Mouse (Mus musculus): Measurements from ENCODE around the gene Usp30. TPM values are rescaled to one million over a fixed set of nuclear protein-coding genes. Genes with fewer than 3 reads are reported as not detected.

The Usp30 gene
- total RNA-seq, 2 experiments from 2014 or later = 8.4 to 9.3 TPM

DNA sequence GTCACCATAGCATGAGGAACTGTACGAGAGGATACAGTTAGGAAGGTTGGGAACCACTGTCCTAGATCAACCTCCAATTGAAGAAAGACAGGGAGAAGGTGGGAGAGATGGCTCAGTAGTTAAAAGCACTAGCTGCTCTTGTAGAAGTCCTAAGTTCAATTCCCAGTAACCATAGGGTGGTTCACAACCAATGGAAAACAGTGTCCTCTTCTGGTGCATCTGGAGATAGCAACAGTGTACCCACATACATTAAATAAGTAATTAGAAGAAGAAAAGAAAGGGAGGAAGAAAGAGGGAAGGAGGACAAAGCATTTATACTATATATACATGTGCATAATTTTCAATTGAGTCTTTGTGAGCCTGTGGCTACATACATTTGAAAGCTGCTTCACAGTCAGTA, 20.1 kb upstream of the Usp30 start:
- peak; percentile 55 for TF ChIP-seq CTCF (IDR thresholded peaks at IDR 0.05)
- Histone ChIP-seq H3K27ac (no peak overlapping the region), H3K4me3 (no peak overlapping the region)
- intact Hi-C loops (cut with DNase I) = loop anchor here (5.0 kb wide), 2 partner anchors 88 to 188 kb away; no protein-coding TSS in a partner anchor
- no peak for DNase-seq

DNA sequence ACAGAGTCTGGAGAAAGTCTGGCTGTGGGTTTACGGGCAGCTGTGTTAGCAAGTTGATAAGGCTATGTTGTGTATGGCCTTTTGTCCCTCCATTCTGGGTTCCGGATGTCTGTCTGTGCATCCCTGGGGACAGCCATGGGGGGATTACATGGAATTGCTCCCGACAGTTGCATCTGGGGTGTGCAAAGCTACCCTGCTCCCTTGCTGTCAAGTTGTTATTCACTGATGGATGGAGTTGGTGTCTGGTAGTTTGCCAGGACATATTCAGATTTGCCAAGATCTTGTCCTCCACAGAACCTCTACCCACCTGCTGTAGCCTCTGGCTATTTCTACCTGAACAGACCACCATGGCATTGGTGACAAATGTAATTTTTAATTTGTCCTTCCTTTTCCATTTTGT, 19.1 kb upstream of the Usp30 start:
- no peak for TF ChIP-seq CTCF (IDR thresholded peaks at IDR 0.05)
- intact Hi-C loops (cut with DNase I) = loop anchor here (5.0 kb wide), 2 partner anchors 89 to 189 kb away; no protein-coding TSS in a partner anchor
- Histone ChIP-seq H3K27ac (no peak overlapping the region), H3K4me3 (no peak overlapping the region)
- DNase-seq = no peak

DNA sequence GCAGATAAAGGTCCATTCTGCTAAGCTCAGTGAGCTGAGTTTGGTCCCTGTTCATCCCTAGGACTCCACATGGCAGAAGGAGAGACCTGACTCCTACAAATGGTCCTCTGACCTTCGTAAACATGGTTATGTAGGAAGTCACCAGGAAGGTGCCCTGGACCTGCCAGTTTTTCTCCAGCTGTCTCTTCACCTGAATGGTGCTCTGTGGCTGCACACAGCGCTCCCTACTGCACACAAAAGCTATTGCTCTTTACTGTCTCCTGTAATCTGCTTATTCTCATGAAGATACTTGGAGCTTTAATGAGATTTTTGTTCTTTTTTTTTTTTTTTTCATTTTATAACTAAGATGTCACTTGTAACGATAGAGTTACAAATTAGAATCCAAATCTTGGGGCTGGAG, 18.7 kb upstream of the Usp30 start:
- Histone ChIP-seq H3K4me3 (no peak overlapping the region), H3K27ac (no peak overlapping the region)
- peak; percentile 26; the same call in 1 of the 2 replicates for TF ChIP-seq CTCF (IDR thresholded peaks at IDR 0.05)
- intact Hi-C loops (cut with DNase I) = loop anchor here (5.0 kb wide), 2 partner anchors 89 to 189 kb away; no protein-coding TSS in a partner anchor
- DNase-seq = no peak

DNA sequence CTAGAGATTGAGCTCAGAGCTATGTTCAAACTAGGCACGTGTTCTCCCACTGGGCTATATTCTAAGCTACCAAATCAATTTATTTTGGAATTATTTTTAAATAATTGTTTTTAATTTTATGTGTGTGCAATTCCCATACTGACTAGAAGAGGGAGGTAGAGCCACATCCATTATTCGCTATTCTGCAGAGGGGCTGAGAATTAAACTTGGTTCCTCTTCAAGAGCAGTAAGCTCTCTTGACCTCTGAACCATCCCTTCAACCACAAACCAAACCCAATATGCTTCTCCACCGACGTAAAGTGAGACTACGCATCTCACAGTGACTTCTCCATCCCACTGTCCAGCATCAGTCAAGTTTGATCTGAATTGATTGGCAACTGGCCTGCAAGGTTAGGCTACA, 18.1 kb upstream of the Usp30 start:
- no peak overlapping the region for H3K27ac ChIP-seq
- H3K4me3 ChIP-seq = no peak overlapping the region
- TF ChIP-seq CTCF (IDR thresholded peaks at IDR 0.05) = peak; percentile 53
- DNase-seq = no peak
- intact Hi-C loops (cut with DNase I) = loop anchor here (5.0 kb wide), 2 partner anchors 90 to 190 kb away; no protein-coding TSS in a partner anchor

DNA sequence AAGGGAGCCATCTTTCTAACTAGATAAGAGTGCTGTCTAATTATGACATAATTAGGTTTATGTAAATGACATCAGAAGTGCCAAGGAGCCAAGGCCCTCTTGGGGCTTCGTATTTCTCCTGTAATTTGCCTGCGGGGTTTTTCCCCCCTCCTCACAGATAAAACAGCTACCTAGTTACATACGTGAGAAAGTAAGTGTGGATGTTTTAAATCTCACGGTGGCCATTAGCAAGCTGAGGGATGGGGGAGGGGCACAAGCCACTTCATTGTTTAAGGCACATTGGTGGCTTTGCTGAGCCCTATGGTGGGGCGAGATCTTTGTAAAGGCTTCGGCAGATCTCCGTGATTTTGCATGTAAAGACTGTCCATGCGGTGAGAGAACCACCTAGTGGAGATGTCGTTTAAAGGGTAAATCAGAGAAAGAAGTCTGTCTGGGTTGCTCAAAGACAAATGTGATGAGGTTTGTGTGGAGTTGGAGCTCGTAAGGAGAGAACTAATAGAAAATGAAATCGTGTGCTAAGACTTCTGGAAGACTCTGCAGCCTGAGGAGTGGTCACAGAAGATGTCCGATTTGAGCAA, 16.4 kb upstream of the Usp30 start:
- H3K27ac ChIP-seq = no peak overlapping the region
- no peak for TF ChIP-seq CTCF (IDR thresholded peaks at IDR 0.05)
- DNase-seq = no peak
- intact Hi-C loops (cut with DNase I) = loop anchor here (5.0 kb wide), 2 partner anchors 92 to 192 kb away; no protein-coding TSS in a partner anchor
- no peak overlapping the region for H3K4me3 ChIP-seq

DNA sequence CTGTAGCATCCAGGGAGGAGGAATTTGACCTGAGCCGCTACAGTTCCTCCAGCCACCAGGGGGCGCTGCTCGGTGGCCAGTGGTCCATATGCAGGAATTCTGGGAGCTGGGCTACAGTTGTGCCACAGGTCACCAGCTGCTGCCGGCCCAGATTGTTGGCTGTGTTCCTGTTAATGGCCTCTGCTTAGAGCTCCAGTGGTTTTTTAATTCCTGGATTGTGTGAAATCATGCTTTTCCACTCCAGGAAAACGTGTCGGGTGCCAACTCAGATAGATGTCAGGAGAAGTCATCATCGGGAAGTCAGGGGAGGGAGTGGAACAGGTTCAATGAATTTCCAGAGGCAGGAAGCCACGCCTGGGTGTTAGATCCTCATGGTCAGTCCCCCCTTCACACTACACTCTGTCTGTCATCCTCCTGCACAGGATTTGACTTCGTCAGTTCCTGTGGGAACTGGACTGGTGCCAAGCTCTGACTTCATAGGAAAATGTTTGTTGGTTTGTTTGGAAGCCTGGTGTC, 13.0 kb upstream of the Usp30 start:
- intact Hi-C loops (cut with DNase I) = loop anchor here (5.0 kb wide), 2 partner anchors 75 to 255 kb away; partner anchors contain the start of gene Alkbh2
- peak; percentile 90 for TF ChIP-seq CTCF (IDR thresholded peaks at IDR 0.05)
- Histone ChIP-seq H3K27ac (peak overlapping the region; percentile 66), H3K4me3 (peak overlapping the region; percentile 51)
- peak; percentile 82 for DNase-seq

DNA sequence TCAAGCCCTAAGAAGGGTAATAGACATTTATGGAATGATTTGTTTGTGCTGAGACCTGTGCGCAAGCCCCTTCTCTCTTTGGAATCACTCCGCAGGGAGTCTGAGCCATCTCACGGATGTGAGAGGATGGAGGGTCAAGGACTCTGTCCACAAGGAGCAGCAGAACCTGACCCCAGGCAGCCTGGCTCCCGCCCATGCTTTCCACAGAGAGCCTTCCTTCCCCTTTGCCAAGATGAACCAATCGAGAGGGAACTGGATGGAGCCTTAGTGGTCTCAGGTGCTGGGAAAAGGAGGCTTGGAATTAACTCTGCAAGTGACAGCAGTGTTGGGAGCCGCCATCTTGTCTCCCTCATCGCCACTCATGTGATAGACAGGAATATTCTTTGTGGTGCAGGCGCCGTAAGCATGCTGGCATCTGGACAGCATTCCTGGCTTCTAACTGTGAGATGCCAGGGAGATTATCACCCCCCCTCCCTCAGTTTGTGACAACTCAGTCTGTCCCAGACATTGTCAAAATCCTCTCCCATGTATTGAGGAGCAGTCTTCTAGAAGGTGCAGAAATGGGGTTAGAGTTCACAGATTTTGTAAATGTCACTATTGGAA, 8.0 kb upstream of the Usp30 start:
- Histone ChIP-seq H3K27ac (no peak overlapping the region), H3K4me3 (no peak overlapping the region)
- intact Hi-C loops (cut with DNase I) = no loop called here
- no peak for DNase-seq
- TF ChIP-seq CTCF (IDR thresholded peaks at IDR 0.05) = no peak

DNA sequence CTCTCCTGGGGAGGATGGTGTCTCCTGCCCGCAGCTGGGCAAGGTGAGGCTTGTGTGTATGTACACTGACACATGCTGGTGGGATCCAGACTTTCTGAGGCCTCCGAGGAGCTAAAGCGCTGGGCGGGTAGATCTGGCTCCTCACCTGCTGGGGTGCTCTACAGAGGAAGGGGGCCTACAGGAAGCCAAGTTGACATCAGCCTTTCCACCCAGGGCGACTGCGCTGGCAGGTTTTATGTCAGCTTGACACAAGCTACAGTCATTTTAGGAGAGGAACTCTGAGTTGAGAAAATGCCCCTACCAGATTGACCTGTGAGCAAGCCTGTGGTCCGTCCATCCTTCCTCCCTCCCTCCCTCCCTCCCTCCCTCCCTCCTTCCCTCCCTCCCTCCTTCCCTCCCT, 3.6 kb upstream of the Usp30 start:
- Histone ChIP-seq H3K27ac (no peak overlapping the region), H3K4me3 (no peak overlapping the region)
- DNase-seq = no peak
- intact Hi-C loops (cut with DNase I) = no loop called here
- no peak for TF ChIP-seq CTCF (IDR thresholded peaks at IDR 0.05)

DNA sequence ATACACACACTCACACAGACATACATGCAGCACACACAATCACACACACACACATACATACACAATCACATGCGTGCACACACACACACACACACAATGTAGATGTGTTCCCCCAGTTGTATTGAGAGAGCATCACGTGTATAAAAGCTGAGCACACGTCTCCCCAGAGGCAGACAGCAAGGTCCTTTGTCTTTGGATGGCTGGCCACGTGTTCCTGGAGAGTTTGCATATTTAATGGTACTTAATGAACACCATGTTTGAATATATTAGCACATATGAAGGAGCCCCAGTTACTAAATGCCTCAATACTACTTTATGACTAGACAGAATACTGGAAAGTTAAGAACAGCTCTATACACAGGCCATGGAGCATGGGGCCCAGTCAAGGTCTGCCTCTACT, 1.3 kb upstream of the Usp30 start:
- Histone ChIP-seq H3K27ac (no peak overlapping the region), H3K4me3 (no peak overlapping the region)
- intact Hi-C loops (cut with DNase I) = no loop called here
- DNase-seq = no peak
- TF ChIP-seq CTCF (IDR thresholded peaks at IDR 0.05) = no peak

DNA sequence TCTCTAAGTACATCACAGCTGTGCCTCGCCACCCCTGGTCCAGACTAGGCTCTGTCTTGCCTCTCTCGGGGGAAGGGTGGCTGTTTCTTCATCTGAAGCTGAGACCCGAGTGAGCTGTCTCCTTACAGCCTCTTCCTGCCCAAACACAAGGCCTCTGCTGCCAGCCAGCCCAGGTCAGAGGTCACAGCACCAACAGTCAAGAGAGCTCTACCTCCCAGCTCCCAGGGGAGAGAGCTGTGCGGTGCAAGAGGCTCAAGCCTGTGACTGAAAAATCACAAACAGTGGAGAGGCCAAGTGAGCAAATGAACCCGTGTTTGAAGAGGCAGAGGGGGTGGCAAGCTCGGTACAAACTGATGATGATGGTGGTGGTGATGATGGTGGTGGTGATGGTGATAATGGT, 1.3 kb downstream of the Usp30 start:
- H3K4me3 ChIP-seq = no peak overlapping the region
- no peak overlapping the region for H3K27ac ChIP-seq
- intact Hi-C loops (cut with DNase I) = no loop called here
- TF ChIP-seq CTCF (IDR thresholded peaks at IDR 0.05) = no peak
- no peak for DNase-seq

DNA sequence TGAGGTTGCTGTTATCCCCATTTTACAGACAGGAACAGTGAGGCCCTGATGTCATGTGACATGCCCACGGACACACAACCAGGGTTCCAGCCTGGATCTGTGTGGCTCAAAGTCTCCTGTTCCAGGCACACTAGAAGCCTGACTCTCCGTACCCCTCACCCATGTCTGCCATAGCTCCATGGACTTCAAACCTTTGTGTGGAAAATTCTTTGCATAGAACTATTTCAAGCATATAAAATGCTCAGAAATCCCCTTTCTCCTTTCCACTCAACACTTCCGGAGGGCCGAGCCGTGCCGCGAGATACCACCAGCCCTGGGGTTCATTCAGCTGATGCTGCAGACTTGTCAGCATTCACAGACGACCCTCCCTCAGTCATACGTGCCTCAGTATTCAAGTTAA, 2.3 kb downstream of the Usp30 start:
- TF ChIP-seq CTCF (IDR thresholded peaks at IDR 0.05) = no peak
- intact Hi-C loops (cut with DNase I) = no loop called here
- no peak overlapping the region for H3K27ac ChIP-seq
- H3K4me3 ChIP-seq = no peak overlapping the region
- no peak for DNase-seq

DNA sequence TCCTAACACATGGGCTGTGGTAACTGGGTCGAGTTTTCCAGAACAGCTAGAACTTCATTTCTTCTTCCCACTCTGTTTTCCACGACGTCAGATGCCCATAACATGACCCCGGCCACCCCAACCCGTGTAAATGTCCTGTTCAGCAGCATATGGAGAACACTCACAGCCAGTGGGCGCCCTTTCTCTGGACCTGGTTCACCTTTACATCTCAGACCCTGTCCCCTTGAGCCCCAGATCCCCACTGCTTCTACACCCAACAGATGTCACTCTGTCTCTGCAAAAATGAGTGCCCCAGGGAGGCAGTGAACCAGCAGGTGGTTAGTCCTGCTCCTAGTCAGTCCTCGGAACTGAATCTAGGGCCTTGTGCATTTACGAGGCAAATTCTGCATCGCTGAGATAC, 2.7 kb downstream of the Usp30 start:
- TF ChIP-seq CTCF (IDR thresholded peaks at IDR 0.05) = no peak
- Histone ChIP-seq H3K27ac (no peak overlapping the region), H3K4me3 (no peak overlapping the region)
- DNase-seq = no peak
- intact Hi-C loops (cut with DNase I) = no loop called here

DNA sequence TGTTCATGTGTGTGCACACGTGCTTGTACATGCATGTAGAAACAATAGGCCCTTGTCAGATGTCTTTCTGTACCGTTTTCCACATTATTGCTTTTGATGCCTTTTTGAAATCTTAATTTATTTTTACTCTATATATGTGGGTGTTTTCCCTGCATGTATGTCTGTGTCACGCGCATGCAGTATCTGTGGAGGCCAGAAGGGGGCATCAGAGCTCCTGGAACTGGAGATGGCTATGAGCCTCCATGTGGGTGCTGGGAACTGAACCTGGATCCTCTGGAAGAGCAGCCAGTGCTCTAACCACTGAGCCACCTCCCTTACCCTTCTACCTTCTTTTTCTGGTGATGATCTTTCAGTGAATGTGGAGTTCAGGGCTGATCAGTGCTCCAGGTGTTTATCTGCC, 5.6 kb downstream of the Usp30 start:
- Histone ChIP-seq H3K27ac (no peak overlapping the region), H3K4me3 (no peak overlapping the region)
- intact Hi-C loops (cut with DNase I) = no loop called here
- no peak for DNase-seq
- TF ChIP-seq CTCF (IDR thresholded peaks at IDR 0.05) = peak; percentile 17; the same call in 1 of the 2 replicates

Measured in gastrocnemius, adult 2 months (tissue).